Mouse (Mus musculus) cortical plate, adult 2 months (tissue): ENCODE data around the gene Stxbp6.

Experiments
- CTCF ChIP-seq: fragments of 200-500 bp; IDR thresholded peaks from 2 replicates; pipeline ENCODE4 v1.5.1; 2011; ENCODE audit warnings: mild to moderate bottlenecking, control low read depth, low read length; ENCODE audit not compliant: insufficient read depth; ENCODE audit errors: extremely low read depth
- POLR2A ChIP-seq: fragments of 200-500 bp; IDR thresholded peaks from 2 replicates; pipeline ENCODE4 v1.6.1; 2011; ENCODE audit warnings: mild to moderate bottlenecking, low read length, control low read depth; ENCODE audit not compliant: insufficient read depth; ENCODE audit errors: extremely low read depth

GRCm38 (mm10) chr12:44908028-44908702 is 166.3 kb downstream of the Stxbp6 start:
- TF ChIP-seq POLR2A, result no peak
- TF ChIP-seq CTCF, result no peak
